Mouse (Mus musculus): ENCODE measurements around the gene Psmd7.

- TF ChIP-seq POLR2A (IDR thresholded peaks at IDR 0.05; ENCODE audit: control insufficient read depth in 1 of 2, insufficient read depth in 1 of 2, low read depth in 1 of 2, low read length in 2 of 2, poor library complexity in 1 of 2) (no peak), CTCF (IDR thresholded peaks at IDR 0.05 in 2 of 3, conservative IDR thresholded peaks at IDR 0.05 in 1 of 3; ENCODE audit: control insufficient read depth in 1 of 3, insufficient read depth in 1 of 3, low read depth in 2 of 3, low read length in 3 of 3, poor library complexity in 1 of 3, severe bottlenecking in 1 of 3) (no peak), MYC (IDR thresholded peaks at IDR 0.05; ENCODE audit: low read depth, low read length) (no peak), MAFK (IDR thresholded peaks at IDR 0.05; ENCODE audit: borderline replicate concordance, low read depth, low read length) (no peak), ZNF384 (IDR thresholded peaks at IDR 0.05; ENCODE audit: low read depth, low read length) (no peak), HCFC1 (IDR thresholded peaks at IDR 0.05; ENCODE audit: low read depth, low read length) (no peak), MAZ (IDR thresholded peaks at IDR 0.05; ENCODE audit: low read depth, low read length) (no peak), USF2 (IDR thresholded peaks at IDR 0.05; ENCODE audit: borderline replicate concordance in 1 of 2, insufficient read depth in 1 of 2, low read depth in 1 of 2, low read length in 2 of 2) (no peak), CHD2 (IDR thresholded peaks at IDR 0.05; ENCODE audit: low read length) (no peak), TAL1 (IDR thresholded peaks at IDR 0.05; ENCODE audit: low read length) (no peak)
Observed at GRCm38 (mm10) chr8:107562164-107562563, 26.1 kb downstream of the Psmd7 start.
